Mouse (Mus musculus) neural tube, embryonic 14.5 days (tissue): ENCODE results near the gene Hoxa3. TPM values are rescaled to one million over a fixed set of nuclear protein-coding genes. Genes with fewer than 3 reads are reported as not detected.

Experiments used
- ATAC-seq: fragments of 200-750 bp; cut with Nextera tagmentation; 2 replicates; pipeline ENCODE4 v1.8.0; 2017; ENCODE audit warnings: low read depth, mild to moderate bottlenecking, moderate TSS enrichment, moderate library complexity
- H3K27ac ChIP-seq: fragments of 300-500 bp; sonication (generic); 2 replicates; pipeline ENCODE4 v1.5.1; 2014; ENCODE audit warnings: low read depth, mild to moderate bottlenecking, control low read depth, low read length, moderate library complexity, mixed read lengths
- H3K27me3 ChIP-seq: fragments of 300-500 bp; sonication (generic); 2 replicates; pipeline ENCODE4 v1.6.1; 2014; ENCODE audit warnings: low read length; ENCODE audit not compliant: control insufficient read depth, insufficient read depth
- H3K36me3 ChIP-seq: fragments of 300-500 bp; sonication (generic); 2 replicates; pipeline ENCODE4 v1.6.1; 2014; ENCODE audit warnings: low read length, mixed read lengths; ENCODE audit not compliant: control insufficient read depth, insufficient read depth
- H3K4me1 ChIP-seq: fragments of 300-500 bp; sonication (generic); 2 replicates; pipeline ENCODE4 v1.6.1; 2014; ENCODE audit warnings: low read length; ENCODE audit not compliant: control insufficient read depth, insufficient read depth
- H3K4me2 ChIP-seq: fragments of 300-500 bp; sonication (generic); 2 replicates; pipeline ENCODE4 v1.6.1; 2014; ENCODE audit warnings: mild to moderate bottlenecking, low read depth, low read length, control low read depth
- H3K4me3 ChIP-seq: fragments of 300-500 bp; sonication (generic); 2 replicates; pipeline ENCODE4 v1.5.1; 2014; ENCODE audit warnings: low read depth, low read length, control low read depth, mixed read lengths
- H3K9ac ChIP-seq: fragments of 300-500 bp; sonication (generic); replicated peaks from 2 replicates; pipeline ENCODE4 v1.6.1; 2014; ENCODE audit warnings: low read depth, mild to moderate bottlenecking, control low read depth, low read length, mixed read lengths
- H3K9me3 ChIP-seq: fragments of 300-500 bp; sonication (generic); 2 replicates; pipeline ENCODE4 v1.6.1; 2016; ENCODE audit warnings: low read length; ENCODE audit not compliant: control insufficient read depth
- WGBS: fragments of 180-500 bp; shearing (Covaris S2); extraction: QIAGEN DNeasy Blood & Tissue Kit; methylation state at CpG from one replicate; pipeline ENCODE4 v1.1.7; 2014; 5-methylcytosine and 5-hydroxymethylcytosine counted together
- polyA plus RNA-seq: library from polyadenylated mRNA; unstranded; fragments of >200 nt; fragmentation: Nextera tagmentation; extraction: Ambion mirVana; gene quantifications from 2 replicates; pipeline ENCODE4 v1.2.1, GENCODE M21; 2014

Hoxa3 gene
- polyA plus RNA-seq, 1 experiment from 2014 or later, result 13.4 TPM

DNA sequence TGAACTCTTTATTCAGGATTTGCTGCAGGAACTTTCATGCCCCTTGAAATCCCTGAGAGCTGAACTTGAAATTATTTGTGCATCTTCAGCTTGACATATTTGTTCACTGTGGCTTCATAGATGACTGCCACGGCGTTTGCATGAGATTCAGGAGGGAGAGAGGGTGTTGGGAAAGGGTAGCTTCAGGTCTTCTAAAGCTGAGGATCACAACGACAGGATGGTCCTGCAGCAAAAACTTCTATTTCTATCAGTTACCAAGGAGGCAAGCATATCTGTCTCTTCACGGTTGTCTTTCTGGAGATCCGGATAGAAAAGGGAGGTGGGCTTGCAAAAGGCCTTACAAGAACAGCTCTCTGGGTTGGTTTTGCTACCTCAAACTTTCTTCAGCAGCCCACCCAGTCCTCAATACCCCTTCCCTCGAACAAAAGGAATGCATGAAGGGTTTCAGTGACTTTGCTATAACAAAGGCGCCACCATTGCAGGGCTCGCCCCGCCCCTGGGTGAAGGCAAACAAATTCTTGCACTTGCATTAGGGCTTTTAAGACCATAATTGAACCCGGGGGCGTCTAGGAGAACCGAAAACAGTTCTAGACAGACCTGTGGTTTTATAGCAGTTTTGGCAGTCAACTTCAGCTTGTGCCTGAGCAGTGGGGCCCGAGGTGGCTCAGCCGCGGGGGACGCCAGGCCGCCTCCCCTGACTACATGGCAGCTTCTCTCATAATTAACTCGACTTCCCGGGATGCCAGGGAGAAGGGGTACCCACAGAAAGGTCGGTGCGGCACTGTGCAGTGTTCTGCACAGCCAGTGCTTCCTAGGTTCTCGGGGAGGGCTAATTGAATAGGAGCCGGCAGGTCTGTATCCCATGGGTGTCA is 34.9 kb upstream of the Hoxa3 start:
- ATAC-seq, result peak; percentile 12; the same call in 1 of the 2 replicates
- peaks cover 35% of the 10 kb centered on the region for H3K27me3 ChIP-seq
- H3K27ac ChIP-seq, result peak overlapping the region; percentile 64; the same call in 1 of the 2 replicates
- peak overlapping the region; percentile 36; the same call in 1 of the 2 replicates for H3K4me2 ChIP-seq
- 2% methylated on average over 23 of the region's 23 CpGs for WGBS
- peak overlapping the region; percentile 22; the same call in 1 of the 2 replicates for H3K4me3 ChIP-seq
- H3K4me1 ChIP-seq, result no peaks in the 10 kb centered on the region
- no peak overlapping the region for H3K9ac ChIP-seq
- H3K9me3 ChIP-seq, result no peaks in the 10 kb centered on the region
- no peaks in the 10 kb centered on the region for H3K36me3 ChIP-seq

- no peak overlapping the region for H3K27ac ChIP-seq
- peak overlapping the region; percentile 48 for H3K9ac ChIP-seq
- no peaks in the 10 kb centered on the region for H3K9me3 ChIP-seq
- H3K27me3 ChIP-seq, result peaks cover 39% of the 10 kb centered on the region
- ATAC-seq, result no peak
- peak overlapping the region; percentile 30 for H3K4me3 ChIP-seq
- 3% methylated on average over 3 of the region's 3 CpGs for WGBS
- H3K4me1 ChIP-seq, result no peaks in the 10 kb centered on the region
- H3K36me3 ChIP-seq, result no peaks in the 10 kb centered on the region
- H3K4me2 ChIP-seq, result peak overlapping the region; percentile 40
Measured at GRCm38 (mm10) chr6:52246916-52247315, 33.8 kb upstream of the Hoxa3 start.

GRCm38 (mm10) chr6:52246403-52246803 is 33.3 kb upstream of the Hoxa3 start:
- Histone ChIP-seq H3K9ac (peak overlapping the region; percentile 48), H3K4me2 (peak overlapping the region; percentile 40), H3K4me1 (no peaks in the 10 kb centered on the region), H3K9me3 (no peaks in the 10 kb centered on the region), H3K27me3 (peaks cover 38% of the 10 kb centered on the region), H3K4me3 (peak overlapping the region; percentile 30), H3K27ac (peak overlapping the region; percentile 60; the same call in 1 of the 2 replicates), H3K36me3 (no peaks in the 10 kb centered on the region)
- ATAC-seq, result no peak
- 2% methylated on average over 26 of the region's 26 CpGs for WGBS

- peaks cover 35% of the 10 kb centered on the region for H3K27me3 ChIP-seq
- H3K9me3 ChIP-seq, result no peaks in the 10 kb centered on the region
- peak within 1 kb of the TSS; percentile 50 for H3K9ac ChIP-seq
- peak; percentile 7; the same call in 1 of the 2 replicates for ATAC-seq
- peak within 1 kb of the TSS; percentile 30 for H3K4me3 ChIP-seq
- WGBS, result under 1% methylated on average over 20 of the region's 20 CpGs
- H3K4me1 ChIP-seq, result no peaks in the 10 kb centered on the region; the same call in 1 of the 2 replicates
- H3K27ac ChIP-seq, result peak within 1 kb of the TSS; percentile 70
- peak within 1 kb of the TSS; percentile 40 for H3K4me2 ChIP-seq
- H3K36me3 ChIP-seq, result no peaks in the 10 kb centered on the region
Measured at GRCm38 (mm10) chr6:52245757-52246142, 32.6 kb upstream of the Hoxa3 start, which contains the start of gene Hoxa11. Gene Hoxa11, minus strand, starts transcription at chr6:52245810.

- Histone ChIP-seq H3K9ac (peak overlapping the region; percentile 50), H3K27ac (peak overlapping the region; percentile 70), H3K36me3 (no peaks in the 10 kb centered on the region), H3K4me1 (no peaks in the 10 kb centered on the region; the same call in 1 of the 2 replicates), H3K9me3 (no peaks in the 10 kb centered on the region), H3K4me3 (peak overlapping the region; percentile 30), H3K4me2 (peak overlapping the region; percentile 40), H3K27me3 (peaks cover 32% of the 10 kb centered on the region)
- ATAC-seq, result no peak
- under 1% methylated on average over 71 of the region's 71 CpGs for WGBS
Measured at GRCm38 (mm10) chr6:52245040-52245756, 32.1 kb upstream of the Hoxa3 start.

DNA sequence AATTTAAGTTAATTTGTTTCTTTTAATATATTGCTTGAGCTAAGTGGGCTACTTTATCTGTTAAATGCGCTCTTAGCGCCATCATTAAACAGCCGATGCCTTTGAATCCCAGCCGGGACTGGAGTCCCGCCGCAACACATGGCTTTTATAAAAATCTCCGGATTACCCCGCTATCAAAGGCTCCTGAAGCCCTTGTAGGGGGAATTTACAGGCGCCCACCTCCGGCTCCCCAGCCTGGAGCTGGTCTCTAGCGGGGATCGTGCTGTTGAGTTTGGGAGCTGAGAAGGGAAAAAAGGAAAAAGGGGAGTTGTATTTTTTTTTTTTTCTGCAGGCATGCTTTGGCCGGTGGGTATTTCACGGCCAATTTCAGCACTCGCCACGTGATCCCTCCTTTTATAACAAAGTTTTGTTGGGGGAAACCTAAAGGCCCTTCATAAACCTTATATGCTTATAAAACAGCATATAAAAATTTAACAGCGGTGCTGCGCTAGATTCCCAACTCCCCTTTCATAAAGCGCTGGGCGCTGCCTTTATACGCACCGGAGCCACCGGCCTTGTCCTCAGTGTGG is 31.4 kb upstream of the Hoxa3 start:
- peak overlapping the region; percentile 30 for H3K4me3 ChIP-seq
- peak overlapping the region; percentile 50 for H3K9ac ChIP-seq

GRCm38 (mm10) chr6:52243681-52244121 is 30.6 kb upstream of the Hoxa3 start:
- Histone ChIP-seq H3K9ac (peak overlapping the region; percentile 37; the same call in 1 of the 2 replicates), H3K27me3 (peaks cover 29% of the 10 kb centered on the region), H3K4me3 (peak overlapping the region; percentile 30), H3K4me1 (no peaks in the 10 kb centered on the region; the same call in 1 of the 2 replicates), H3K9me3 (no peaks in the 10 kb centered on the region), H3K36me3 (no peaks in the 10 kb centered on the region), H3K27ac (no peak overlapping the region), H3K4me2 (peak overlapping the region; percentile 40)
- no peak for ATAC-seq
- WGBS, result 4% methylated on average over 12 of the region's 12 CpGs

More for the DNA sequence above, 31.4 kb upstream of the Hoxa3 start:
- Histone ChIP-seq H3K27me3 (peaks cover 29% of the 10 kb centered on the region), H3K27ac (peak overlapping the region; percentile 70; the same call in 1 of the 2 replicates), H3K36me3 (no peaks in the 10 kb centered on the region), H3K4me1 (no peaks in the 10 kb centered on the region; the same call in 1 of the 2 replicates), H3K4me2 (peak overlapping the region; percentile 40), H3K9me3 (no peaks in the 10 kb centered on the region)
- ATAC-seq, result no peak
- 1% methylated on average over 23 of the region's 23 CpGs for WGBS

DNA sequence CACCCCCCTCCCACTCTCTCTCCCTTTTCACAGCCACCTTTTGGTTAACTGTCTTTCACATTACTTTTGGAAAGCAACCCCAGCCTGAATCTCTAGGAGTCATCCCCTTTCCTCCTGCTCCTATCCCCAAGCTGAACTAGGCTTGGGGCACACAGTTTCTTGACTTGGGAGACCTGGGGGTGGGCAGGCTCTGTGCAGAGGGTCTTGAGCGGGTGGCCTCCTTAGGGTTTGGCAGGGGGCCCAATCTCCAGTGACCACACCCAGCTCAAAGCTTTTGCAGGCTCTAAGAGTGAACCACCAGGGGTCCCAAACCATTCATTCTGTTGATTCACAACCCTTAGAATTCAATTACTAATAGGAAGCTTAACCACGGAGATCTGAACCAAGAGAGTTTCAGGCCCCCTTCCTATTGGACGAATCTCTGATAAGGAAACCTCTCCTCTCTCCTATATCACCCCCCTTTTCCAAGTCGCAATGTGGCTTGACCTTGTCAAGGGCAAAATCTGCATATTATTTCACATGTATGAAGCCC is 29.7 kb upstream of the Hoxa3 start:
- Histone ChIP-seq H3K4me2 (peak overlapping the region; percentile 40; the same call in 1 of the 2 replicates), H3K4me1 (no peaks in the 10 kb centered on the region; the same call in 1 of the 2 replicates), H3K27ac (no peak overlapping the region), H3K27me3 (peaks cover 29% of the 10 kb centered on the region), H3K36me3 (no peaks in the 10 kb centered on the region), H3K4me3 (peak overlapping the region; percentile 30; the same call in 1 of the 2 replicates), H3K9ac (no peak overlapping the region), H3K9me3 (no peaks in the 10 kb centered on the region)
- no peak for ATAC-seq
- WGBS, result 7% methylated on average over 4 of the region's 4 CpGs
